Mouse (Mus musculus): ENCODE data around the gene Uso1. TPM values are rescaled to one million over a fixed set of nuclear protein-coding genes. Genes with fewer than 3 reads are reported as not detected.

Uso1 gene
- polyA plus RNA-seq, 1 experiment: 57.1 TPM

DNA sequence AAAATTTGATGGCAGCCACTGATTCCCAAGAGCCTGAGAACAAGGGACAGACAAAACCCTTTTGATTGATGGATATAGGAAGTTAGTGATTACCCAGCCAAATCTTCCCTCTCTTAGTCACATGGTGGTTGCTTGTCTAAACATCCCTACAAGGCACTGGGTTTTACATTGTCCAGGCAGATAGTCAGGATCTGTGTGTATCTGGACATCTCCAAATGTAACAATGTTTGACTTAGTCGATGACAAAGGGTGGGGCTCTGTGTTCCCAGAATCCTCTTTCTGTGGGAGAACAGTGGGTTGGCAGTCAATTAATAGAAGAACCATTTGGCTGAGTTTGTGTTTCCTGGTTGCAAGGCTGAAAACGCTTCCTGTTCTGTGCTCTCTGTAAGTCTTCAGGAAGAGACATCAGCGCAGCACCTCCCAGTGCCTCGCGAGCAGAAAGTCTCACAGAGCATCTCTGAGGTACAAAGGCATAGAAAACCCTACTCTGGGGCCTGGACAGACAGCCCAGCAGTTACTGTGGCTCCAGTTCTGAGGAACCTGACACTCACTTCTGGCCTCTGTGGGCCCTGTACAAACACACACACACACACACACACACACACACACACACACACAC lies 97.3 kb downstream of the Uso1 start:
- no peak for DNase-seq (ENCODE audit: low read depth)

DNA sequence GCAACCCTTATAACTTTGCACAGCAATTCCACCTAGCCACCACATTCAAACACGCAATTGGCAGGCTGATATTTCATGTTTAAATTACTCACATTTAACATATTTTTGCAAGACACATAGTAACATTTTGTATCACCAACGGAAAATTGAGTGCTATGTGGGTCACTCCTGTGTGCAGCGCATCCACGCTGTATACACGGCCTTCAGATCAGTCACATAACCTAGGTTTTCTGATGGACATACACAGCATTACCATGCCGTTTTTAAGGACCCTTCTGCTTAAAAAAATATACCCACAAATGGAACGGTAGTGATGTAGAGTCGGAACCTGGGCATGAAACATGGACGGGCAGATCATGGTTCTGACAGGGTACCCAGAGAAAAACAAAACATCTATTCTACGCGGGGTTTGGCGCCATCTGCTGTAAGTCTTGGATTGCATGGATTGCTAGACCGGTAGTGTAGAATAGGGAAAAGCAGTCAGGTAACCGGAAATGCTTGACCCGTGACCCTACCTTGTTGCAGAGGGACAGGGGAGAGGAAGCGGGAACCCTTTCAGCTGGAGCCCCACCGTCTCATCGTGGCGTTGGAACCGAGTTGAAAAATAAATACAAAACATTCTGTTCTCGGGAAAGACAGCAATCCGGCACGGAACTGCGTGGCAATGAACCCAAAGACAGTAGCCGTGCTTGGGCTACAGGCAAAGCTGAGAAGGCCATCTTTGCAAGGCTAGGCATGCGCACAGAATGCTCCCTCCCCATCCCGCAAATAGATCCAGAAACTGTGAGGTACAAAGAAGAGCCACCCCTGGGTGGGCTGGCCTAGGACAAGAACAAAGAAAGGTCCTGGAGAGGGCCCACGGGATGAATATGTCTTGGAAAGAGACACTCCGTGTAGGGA lies 101.8 kb downstream of the Uso1 start:
- no peak for DNase-seq (ENCODE audit: low read depth)

- no peak for DNase-seq (ENCODE audit: low read depth)
Measured at GRCm38 (mm10) chr5:92240769-92241168, 103.0 kb downstream of the Uso1 start.

- DNase-seq (ENCODE audit: low read depth): no peak
Measured at GRCm38 (mm10) chr5:92244900-92245299, 107.2 kb downstream of the Uso1 start.

DNA sequence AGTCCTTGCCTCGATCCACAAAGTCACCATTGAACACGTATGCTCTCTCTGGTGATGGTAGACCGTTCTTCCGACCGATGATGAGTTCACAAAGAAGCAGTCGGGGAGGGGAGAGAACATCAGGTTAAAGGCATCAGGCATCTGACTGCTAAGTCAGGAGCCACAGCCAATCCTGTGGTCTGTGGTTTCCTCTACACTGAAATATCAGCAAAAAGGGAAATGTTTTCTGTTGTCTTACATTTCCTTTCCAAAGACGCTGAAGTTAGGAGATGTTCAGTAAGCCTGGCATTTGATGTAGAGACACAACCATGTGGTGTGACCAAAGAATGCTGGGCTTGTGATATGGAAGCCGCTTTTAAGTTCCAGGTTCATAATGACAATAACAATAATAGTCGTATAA lies 107.7 kb downstream of the Uso1 start:
- DNase-seq (ENCODE audit: low read depth): no peak

DNA sequence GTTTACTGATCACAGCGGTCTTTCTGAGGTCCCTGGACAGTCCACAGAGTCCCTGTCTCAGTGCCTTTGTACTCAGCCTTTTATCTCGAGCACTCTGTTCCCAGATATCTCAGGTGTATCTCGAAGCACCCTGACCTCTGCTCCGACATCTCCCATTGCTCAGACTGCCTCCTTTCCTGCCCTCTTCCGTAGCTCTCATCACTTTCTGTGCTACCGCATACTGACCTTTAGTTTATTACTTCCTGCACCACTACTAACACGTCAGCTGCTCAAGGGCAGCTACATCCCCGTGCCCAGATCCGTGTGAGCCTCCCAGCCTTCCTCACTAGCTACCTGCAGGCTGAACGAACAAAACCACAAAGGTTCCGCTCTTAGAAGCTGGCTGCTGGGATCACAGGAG lies 110.9 kb downstream of the Uso1 start:
- no peak for DNase-seq (ENCODE audit: low read depth)

- no peak for DNase-seq (ENCODE audit: low read depth)
Measured at GRCm38 (mm10) chr5:92252031-92252430, 114.3 kb downstream of the Uso1 start.

Other genes starting within 250 kb of the Uso1 start
- gene Rchy1, start 174.9 kb upstream of the Uso1 start, polyA plus RNA-seq (2012; rRNA removed): 32.1 and 32.8 TPM in 2 replicates
- gene Odaph, start 150.5 kb upstream of the Uso1 start, polyA plus RNA-seq (2012; rRNA removed): not detected in 2 replicates
- gene Cdkl2, start 94.1 kb upstream of the Uso1 start, polyA plus RNA-seq (2012; rRNA removed): 3.5 and 4.2 TPM in 2 replicates
- gene G3bp2, start 54.2 kb upstream of the Uso1 start, polyA plus RNA-seq (2012; rRNA removed): 31.6 and 37.3 TPM in 2 replicates
- not detected in 2 replicates for gene U90926, start 77.5 kb downstream of the Uso1 start, polyA plus RNA-seq (2012; rRNA removed)
- gene Ppef2, start 118.3 kb downstream of the Uso1 start, polyA plus RNA-seq (2012; rRNA removed): 0.38 and 0.58 TPM in 2 replicates
- gene Naaa, start 140.2 kb downstream of the Uso1 start, polyA plus RNA-seq (2012; rRNA removed): 43.8 and 55.8 TPM in 2 replicates
- gene Sdad1, start 172.5 kb downstream of the Uso1 start, polyA plus RNA-seq (2012; rRNA removed): 9.0 and 12.7 TPM in 2 replicates
- gene Cxcl9, start 190.1 kb downstream of the Uso1 start, polyA plus RNA-seq (2012; rRNA removed): 25.1 and 33.4 TPM in 2 replicates
- gene Art3, start 193.9 kb downstream of the Uso1 start, polyA plus RNA-seq (2012; rRNA removed): 97.5 and 121 TPM in 2 replicates
- gene Cxcl10, start 211.0 kb downstream of the Uso1 start, polyA plus RNA-seq (2012; rRNA removed): 4.6 and 7.0 TPM in 2 replicates